Comparison of ENCODE assay signal across 21 mouse cellular contexts in genomic region chr4:63585216-63585615, GRCm38 (mm10). TPM values are rescaled to one million over a fixed set of nuclear protein-coding genes. Genes with fewer than 3 reads are reported as not detected.
"Had no signal": no experiment of that assay in that cellular context is flagged by ENCODE, and none has a peak within 500 bp of the region (broad histone marks: within the 10 kb centered on the region; RNA-seq: fewer than 3 reads in every experiment).

No protein-coding gene starts in this region.

- H3K27me3 ChIP-seq: lung, embryonic 15.5 days; megakaryocyte, embryonic 14.5 days; midbrain, embryonic 13.5 days; midbrain, embryonic 15.5 days; neural tube, embryonic 12.5 days; stomach, embryonic 15.5 days had no signal

- H3K9me3 ChIP-seq: lung, embryonic 15.5 days; megakaryocyte, embryonic 14.5 days; midbrain, embryonic 13.5 days; midbrain, embryonic 15.5 days; neural tube, embryonic 12.5 days; stomach, embryonic 15.5 days had no signal

- H3K4me2 ChIP-seq: lung, embryonic 15.5 days; midbrain, embryonic 11.5 days; midbrain, embryonic 13.5 days; midbrain, embryonic 15.5 days; neural tube, embryonic 12.5 days; stomach, embryonic 15.5 days had no signal

- H3K27ac ChIP-seq: lung, embryonic 15.5 days; macrophage; midbrain, embryonic 13.5 days; midbrain, embryonic 15.5 days; neural tube, embryonic 12.5 days; stomach, embryonic 15.5 days; stomach, postnatal 0 days had no signal

- H3K4me3 ChIP-seq: lung, embryonic 15.5 days; megakaryocyte, embryonic 14.5 days; midbrain, embryonic 13.5 days; midbrain, embryonic 15.5 days; neural tube, embryonic 12.5 days; stomach, embryonic 15.5 days had no signal

- H3K36me3 ChIP-seq: lung, embryonic 15.5 days; midbrain, embryonic 13.5 days; midbrain, embryonic 15.5 days; neural tube, embryonic 12.5 days; stomach, embryonic 15.5 days had no signal

- DNase-seq: lung, adult 2 months; lung, postnatal 14 days; lung, postnatal 36 days; right cerebral cortex, postnatal 14 days; thymus, adult 2 months; thymus, postnatal 25 days; thymus, postnatal 4 days had no signal

- ATAC-seq: lung, postnatal 0 days; midbrain, embryonic 13.5 days; midbrain, embryonic 15.5 days had no signal

- H3K4me1 ChIP-seq: lung, embryonic 15.5 days; megakaryocyte, embryonic 14.5 days; stomach, embryonic 15.5 days had no signal

- H3K9ac ChIP-seq: lung, embryonic 15.5 days; midbrain, embryonic 13.5 days; midbrain, embryonic 15.5 days; neural tube, embryonic 12.5 days; stomach, embryonic 15.5 days had no signal

RNA-seq across cellular contexts. Expression of gene Gm11213, which starts 19.8 kb away (rescaled TPM):
- polyA plus RNA-seq: lung, adult 2 months; lung, embryonic 15.5 days; lung, postnatal 0 days; macrophage; midbrain, embryonic 11.5 days; midbrain, embryonic 13.5 days; midbrain, embryonic 15.5 days; midbrain, postnatal 0 days; neural tube, embryonic 12.5 days; neural tube, embryonic 14.5 days; spleen, adult 2 months; stomach, embryonic 15.5 days; stomach, postnatal 0 days; thymus, adult 2 months; urinary bladder, adult 2 months had no signal

RNA-seq across cellular contexts. Expression of gene Tex48, which starts 37.0 kb away (rescaled TPM):
- polyA plus RNA-seq: lung, adult 2 months; lung, embryonic 15.5 days; lung, postnatal 0 days; macrophage; midbrain, embryonic 11.5 days; midbrain, embryonic 13.5 days; midbrain, embryonic 15.5 days; midbrain, postnatal 0 days; neural tube, embryonic 12.5 days; neural tube, embryonic 14.5 days; spleen, adult 2 months; stomach, embryonic 15.5 days; stomach, postnatal 0 days; urinary bladder, adult 2 months had no signal
